In genomic region chr2:93975526-93976435, GRCm38 (mm10) we compare ENCODE assay signal across 8 mouse cellular contexts. TPM values are rescaled to one million over a fixed set of nuclear protein-coding genes. Genes with fewer than 3 reads are reported as not detected.
A peak's percentile ranks its signal among the peaks of the same experiment; 100 is the strongest.
DNase-seq lines count a peak whose midpoint lies in the region; ATAC-seq and TF ChIP-seq lines count a peak whose summit lies in the region.

No protein-coding gene starts in this region.

- peaks cover 21% of the 10 kb centered on the region for H3K36me3 ChIP-seq in forebrain, embryonic 13.5 days (ENCODE audit: poor library complexity, severe bottlenecking)
- peaks cover 12% of the 10 kb centered on the region; the same call in 1 of the 2 replicates for H3K36me3 ChIP-seq in liver, embryonic 15.5 days (replicated peaks)

- peaks cover 30% of the 10 kb centered on the region for H3K4me1 ChIP-seq in cerebellum, adult 2 months (ENCODE audit: control insufficient read depth, insufficient read depth, low read length)
- H3K4me1 ChIP-seq in forebrain, embryonic 13.5 days: peaks cover 27% of the 10 kb centered on the region
- peaks cover 10% of the 10 kb centered on the region; the same call in 1 of the 2 replicates for H3K4me1 ChIP-seq in liver, embryonic 15.5 days (replicated peaks)

- 0 out of 2 replicates have a peak overlapping the region, but pooled peaks have one; percentile 2 for H3K27ac ChIP-seq in cerebellum, adult 2 months (ENCODE audit: insufficient read depth, low read length)
- peak overlapping the region; percentile 62 for H3K27ac ChIP-seq in forebrain, embryonic 13.5 days
- H3K27ac ChIP-seq in liver, embryonic 15.5 days (replicated peaks): no peak overlapping the region

- H3K9me3 ChIP-seq in forebrain, embryonic 13.5 days (replicated peaks): no peaks in the 10 kb centered on the region
- H3K9me3 ChIP-seq in liver, embryonic 15.5 days (replicated peaks): no peaks in the 10 kb centered on the region

- TF ChIP-seq CTCF in cerebellum, adult 2 months (IDR thresholded peaks at IDR 0.05; ENCODE audit: borderline replicate concordance, insufficient read depth, low read depth, low read length): no peak

- H3K27me3 ChIP-seq in cerebellum, adult 2 months (ENCODE audit: control insufficient read depth, insufficient read depth, low read length): no peaks in the 10 kb centered on the region
- no peaks in the 10 kb centered on the region for H3K27me3 ChIP-seq in forebrain, embryonic 13.5 days
- H3K27me3 ChIP-seq in liver, embryonic 15.5 days: peaks cover 22% of the 10 kb centered on the region

- ATAC-seq in CD4-positive, CD25-positive, alpha-beta regulatory T cell, adult 4 months: peak; percentile 22
- ATAC-seq in forebrain, embryonic 13.5 days: peak; percentile 31
- ATAC-seq in liver, embryonic 15.5 days (ENCODE audit: insufficient read depth): no peak
- ATAC-seq in megakaryocyte progenitor cell, adult 5-6 weeks (replicated peaks; ENCODE audit: poor library complexity): no peak

- peak overlapping the region; percentile 73 for H3K4me2 ChIP-seq in forebrain, embryonic 13.5 days
- H3K4me2 ChIP-seq in liver, embryonic 15.5 days: peak overlapping the region; percentile 64

- TF ChIP-seq POLR2A in cerebellum, adult 2 months (IDR thresholded peaks at IDR 0.05; ENCODE audit: borderline replicate concordance, insufficient read depth, low read length): no peak

- no peak for DNase-seq in cerebellum, adult 2 months
- DNase-seq in cerebellum, postnatal 36 days: no peak
- no peak for DNase-seq in adrenal gland, adult 8-10 months
- no peak for DNase-seq in ovary, adult 18-20 months (ENCODE audit: low spot score)

- H3K4me3 ChIP-seq in cerebellum, adult 2 months (replicated peaks; ENCODE audit: insufficient read depth, low read depth, low read length): peak overlapping the region; percentile 30
- H3K4me3 ChIP-seq in forebrain, embryonic 13.5 days: peak overlapping the region; percentile 41
- peak overlapping the region; percentile 32 for H3K4me3 ChIP-seq in liver, embryonic 15.5 days (replicated peaks)

- H3K9ac ChIP-seq in forebrain, embryonic 13.5 days: peak overlapping the region; percentile 69
- no peak overlapping the region for H3K9ac ChIP-seq in liver, embryonic 15.5 days

- WGBS in cerebellum, adult 2 months: 49% methylated on average over 21 of the region's 21 CpGs
- 21% methylated on average over 21 of the region's 21 CpGs for WGBS in forebrain, embryonic 13.5 days
- 37% methylated on average over 21 of the region's 21 CpGs for WGBS in liver, embryonic 15.5 days (ENCODE audit: insufficient replicate concordance)

RNA-seq across cellular contexts. Expression of gene Gm13889, which starts 18.8 kb away (rescaled TPM):
- polyA plus RNA-seq in cerebellum, adult 2 months (2012; rRNA removed): 47.8 and 49.0 TPM in 2 replicates
- polyA plus RNA-seq in CD4-positive, CD25-positive, alpha-beta regulatory T cell, adult 4 months (2017; shearing (Covaris generic)): not detected
- 17.7 and 22.3 TPM in 2 replicates for polyA plus RNA-seq in forebrain, embryonic 13.5 days (2015; fragmentation: Nextera tagmentation; extraction: Ambion mirVana)
- 1.8 and 2.1 TPM in 2 replicates for polyA plus RNA-seq in liver, embryonic 15.5 days (2015; fragmentation: Nextera tagmentation; extraction: Ambion mirVana)
- total RNA-seq in megakaryocyte progenitor cell, adult 5-6 weeks (2015): not detected in 2 replicates
- not detected in 2 replicates for total RNA-seq in megakaryocyte progenitor cell, adult 5-6 weeks (2017)
- 10 to 100 TPM; 22.6 to 32.3 (median 30.3) TPM for total RNA-seq in adrenal gland, adult 8-10 months (2022)

RNA-seq across cellular contexts. Expression of gene Gm27027, which starts 20.4 kb away (rescaled TPM):
- polyA plus RNA-seq in cerebellum, adult 2 months (2012; rRNA removed): 0.26 and 0.57 TPM in 2 replicates
- not detected for polyA plus RNA-seq in CD4-positive, CD25-positive, alpha-beta regulatory T cell, adult 4 months (2017; shearing (Covaris generic))
- not detected in 2 replicates for polyA plus RNA-seq in forebrain, embryonic 13.5 days (2015; fragmentation: Nextera tagmentation; extraction: Ambion mirVana)
- polyA plus RNA-seq in liver, embryonic 15.5 days (2015; fragmentation: Nextera tagmentation; extraction: Ambion mirVana): not detected in 2 replicates
- not detected in 2 replicates for total RNA-seq in megakaryocyte progenitor cell, adult 5-6 weeks (2015)
- not detected in 2 replicates for total RNA-seq in megakaryocyte progenitor cell, adult 5-6 weeks (2017)
- total RNA-seq in adrenal gland, adult 8-10 months (2022): under 1 TPM in 1 of 4 experiments, not detected in 3; 0.80 TPM

RNA-seq across cellular contexts. Expression of gene Alkbh3, which starts 34.8 kb away (rescaled TPM):
- 52.7 and 54.5 TPM in 2 replicates for polyA plus RNA-seq in cerebellum, adult 2 months (2012; rRNA removed)
- polyA plus RNA-seq in CD4-positive, CD25-positive, alpha-beta regulatory T cell, adult 4 months (2017; shearing (Covaris generic)): 10 to 100 TPM; 55.1 to 70.7 TPM
- 51.8 and 53.2 TPM in 2 replicates for polyA plus RNA-seq in forebrain, embryonic 13.5 days (2015; fragmentation: Nextera tagmentation; extraction: Ambion mirVana)
- polyA plus RNA-seq in liver, embryonic 15.5 days (2015; fragmentation: Nextera tagmentation; extraction: Ambion mirVana): 29.4 and 32.2 TPM in 2 replicates
- total RNA-seq in megakaryocyte progenitor cell, adult 5-6 weeks (2015): 58.3 and 101 TPM in 2 replicates
- 25.2 and 35.2 TPM in 2 replicates for total RNA-seq in megakaryocyte progenitor cell, adult 5-6 weeks (2017)
- total RNA-seq in adrenal gland, adult 8-10 months (2022): 10 to 100 TPM; 29.9 to 57.4 (median 46.2) TPM

Comparison
In these comparisons a context has a peak if more than half of its experiments do, and no peak if none do; other contexts are left out.
1. ATAC-seq: peak in CD4-positive, CD25-positive, alpha-beta regulatory T cell, adult 4 months (single experiment) and forebrain, embryonic 13.5 days (single experiment); none in liver, embryonic 15.5 days (single experiment) and megakaryocyte progenitor cell, adult 5-6 weeks (single experiment).
2. Peak in every context shown above with its lines, with median percentiles within 50 percentile points of each other: H3K4me3 ChIP-seq.